Mouse (Mus musculus): ENCODE results near the gene Csf1. TPM values are rescaled to one million over a fixed set of nuclear protein-coding genes. Genes with fewer than 3 reads are reported as not detected.
"Not testable (repeated sequence)": the region's sequence is repeated elsewhere in the genome, so short reads cannot be mapped to it uniquely, and the experiment has no call there.

Gene Csf1
- polyA plus RNA-seq, 1 experiment: 8.0 TPM

DNA sequence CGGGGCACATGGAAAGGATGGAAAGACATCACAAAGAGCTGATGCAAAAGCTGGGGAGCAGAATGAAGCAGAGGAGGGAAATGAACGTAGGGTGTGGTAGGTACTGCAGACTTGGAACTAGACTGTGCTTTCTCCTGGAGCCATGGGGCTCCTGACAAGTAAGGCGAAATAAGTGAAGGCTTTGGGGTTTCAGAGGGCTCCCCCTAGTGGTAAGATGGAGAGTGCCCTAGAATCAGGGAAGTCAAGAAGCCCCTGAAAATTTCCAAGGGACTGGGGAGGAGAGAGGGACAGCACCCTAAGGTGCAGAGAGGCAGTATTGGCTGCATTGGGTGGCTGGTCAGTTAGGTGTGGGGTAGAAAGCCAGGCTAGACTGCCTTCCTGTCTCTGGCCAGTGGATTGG is 5.6 kb downstream of the Csf1 start:
- 52% methylated on average over 3 of the region's 3 CpGs for WGBS

DNA sequence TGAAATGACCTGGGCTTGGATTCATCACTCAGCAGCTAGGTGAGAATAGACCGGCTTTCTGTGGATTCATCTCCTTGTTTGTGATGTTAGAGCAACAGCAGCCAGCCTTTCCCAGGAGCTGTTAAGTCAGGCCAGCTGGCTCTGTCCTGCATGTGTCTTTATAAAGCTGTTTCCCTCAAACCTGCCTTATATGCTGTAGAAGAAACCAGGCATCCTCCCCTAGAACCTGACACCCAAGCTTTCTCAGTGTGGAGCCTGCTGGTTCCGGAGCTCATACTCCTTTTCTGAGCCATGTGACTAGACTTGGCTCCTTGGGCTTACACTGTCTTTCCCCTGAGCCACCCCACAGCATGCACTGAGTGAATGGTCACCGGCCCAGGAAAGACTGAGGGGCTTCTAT is 8.7 kb downstream of the Csf1 start:
- 35% methylated on average over 3 of the region's 3 CpGs for WGBS
- no peak for DNase-seq (ENCODE audit: low read depth, low spot score)

More for the DNA sequence above, 5.6 kb downstream of the Csf1 start:
- DNase-seq (ENCODE audit: low read depth, low spot score): peak; percentile 24

DNA sequence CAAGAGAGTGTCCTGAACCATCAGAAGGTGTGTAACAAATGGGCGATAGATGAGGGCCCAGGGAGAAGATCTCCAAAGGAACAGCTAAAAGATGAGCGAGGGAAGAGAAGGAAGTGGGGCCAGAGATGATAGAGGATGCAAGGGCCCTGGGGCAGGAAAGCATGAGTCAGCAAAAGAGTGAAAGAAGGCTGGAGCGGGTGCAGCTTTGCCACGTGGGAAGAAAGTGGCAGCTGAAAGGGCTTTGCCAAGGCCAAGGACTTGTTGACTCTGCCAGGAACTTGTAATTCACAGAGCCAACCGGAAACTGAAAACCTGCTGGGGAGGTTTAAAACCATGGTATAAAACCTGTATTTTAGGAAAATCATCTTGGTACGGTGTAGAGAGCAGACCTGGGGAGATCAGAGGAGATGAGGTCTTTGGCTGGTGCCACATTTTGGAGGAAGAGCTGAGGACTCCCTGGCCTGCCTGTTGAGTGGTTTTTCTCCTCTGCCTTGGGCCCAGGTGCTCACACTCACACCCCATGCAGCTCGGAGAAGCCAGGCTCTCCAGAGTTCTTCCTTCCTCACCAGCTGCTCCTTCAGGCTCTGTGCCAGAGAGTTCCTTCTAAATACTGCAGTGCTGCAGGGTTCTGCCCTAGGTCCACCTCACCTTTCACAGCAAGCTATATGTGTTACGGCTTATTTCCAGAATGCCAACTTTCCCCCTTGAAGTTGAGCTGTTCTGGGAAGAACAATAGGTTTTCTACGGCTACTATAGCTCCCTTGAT is 9.3 kb downstream of the Csf1 start:
- 20% methylated on average over 9 of the region's 9 CpGs for WGBS
- DNase-seq (ENCODE audit: low read depth, low spot score): peak; percentile 29

DNA sequence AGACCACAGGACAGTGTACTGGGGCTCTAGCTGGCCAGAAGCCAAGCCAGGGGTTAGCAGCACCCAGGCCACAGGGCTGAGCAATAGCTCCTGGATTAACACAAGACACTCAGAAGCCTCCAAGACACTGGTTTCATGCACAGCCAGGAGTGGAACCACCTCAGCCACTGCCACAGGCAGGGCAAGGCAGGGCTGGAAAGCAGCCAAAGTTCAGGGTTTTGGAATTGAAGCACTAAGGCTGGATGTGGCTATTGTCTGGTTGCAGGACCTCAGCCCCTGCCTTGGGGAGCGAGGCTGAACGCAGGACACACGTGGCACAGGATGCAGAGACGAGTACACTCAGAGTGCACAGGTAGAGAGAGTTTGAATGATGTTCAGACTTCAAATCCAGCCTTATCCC is 10.8 kb downstream of the Csf1 start:
- WGBS: 86% methylated on average over 4 of the region's 4 CpGs
- no peak for DNase-seq (ENCODE audit: low read depth, low spot score)

DNA sequence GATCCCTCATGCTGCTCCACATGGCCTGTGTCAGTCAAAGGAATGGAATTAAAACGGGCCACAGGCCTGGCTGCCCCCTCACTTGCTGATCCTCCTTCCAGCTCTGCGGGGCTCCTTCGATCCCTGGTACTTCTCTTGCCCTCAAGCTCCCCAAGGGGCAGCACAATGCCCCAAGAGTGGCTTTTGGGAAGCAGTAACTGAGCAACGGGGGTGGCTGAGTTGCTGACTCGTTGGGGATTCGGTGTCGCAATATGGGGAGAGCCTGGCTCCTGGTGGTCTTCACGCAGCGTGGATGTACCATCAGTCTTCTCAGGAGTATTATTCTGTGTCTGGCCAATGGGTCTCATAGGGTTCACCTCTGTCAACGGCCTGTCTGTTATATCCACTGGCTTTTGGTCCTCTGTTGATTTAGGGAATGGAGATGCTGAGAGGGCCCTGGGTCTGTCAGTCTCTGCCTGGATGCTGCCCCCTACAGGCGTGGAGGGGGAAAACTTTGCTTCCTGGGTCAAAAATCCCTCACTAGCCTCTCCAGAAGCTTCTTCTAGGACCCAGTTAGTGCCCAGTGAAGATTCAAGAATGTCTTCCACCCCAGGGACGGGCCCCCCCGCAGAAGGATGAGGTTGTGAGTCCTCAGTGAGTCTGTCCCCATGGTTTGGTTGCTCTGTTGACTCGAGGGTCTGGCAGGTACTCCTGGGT is 11.9 kb downstream of the Csf1 start:
- 83% methylated on average over 14 of the region's 14 CpGs for WGBS
- no peak for DNase-seq (ENCODE audit: low read depth, low spot score)

DNA sequence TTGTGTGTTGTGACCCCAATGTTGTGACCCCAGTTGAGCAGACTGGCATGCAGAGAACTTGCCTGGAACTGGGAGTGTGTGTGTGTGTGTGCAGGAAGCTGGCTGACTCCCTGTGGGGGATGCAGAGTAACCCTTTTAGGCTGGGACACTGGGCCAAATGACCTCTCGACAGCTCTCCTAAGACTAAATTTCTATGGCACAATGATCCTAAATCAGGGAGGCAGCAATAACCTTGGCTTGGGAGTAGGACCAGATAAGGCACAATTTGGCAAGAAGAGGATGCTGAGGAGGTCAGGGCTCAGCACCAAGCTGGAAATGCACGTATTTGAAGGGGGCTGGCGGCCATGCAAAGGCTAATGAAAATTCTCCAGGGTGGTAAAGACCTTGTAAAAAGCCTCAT is 14.2 kb downstream of the Csf1 start:
- no peak for DNase-seq (ENCODE audit: low read depth, low spot score)
- WGBS: 76% methylated on average over 3 of the region's 3 CpGs

DNA sequence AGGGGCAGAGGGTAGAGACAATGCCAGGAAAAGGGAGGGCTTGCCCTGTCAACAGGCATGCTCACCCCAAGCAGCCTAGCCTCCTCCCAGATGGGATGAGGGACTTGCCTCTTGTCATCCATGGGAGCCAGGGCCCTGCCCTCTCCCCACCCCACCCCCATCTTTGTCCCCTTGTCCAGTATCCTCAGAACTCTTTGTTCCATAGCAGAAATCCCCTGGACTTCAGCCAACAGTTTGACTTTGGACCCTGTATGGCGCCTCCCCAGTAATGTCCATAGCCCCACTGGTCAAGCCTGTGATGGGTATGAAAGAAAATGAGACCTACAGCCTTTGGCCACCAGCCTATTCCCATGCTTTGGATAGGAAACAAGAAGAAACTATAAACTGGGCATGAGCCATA is 16.6 kb downstream of the Csf1 start:
- WGBS: 83% methylated on average over 1 of the region's 1 CpGs
- DNase-seq (ENCODE audit: low read depth, low spot score): no peak

DNA sequence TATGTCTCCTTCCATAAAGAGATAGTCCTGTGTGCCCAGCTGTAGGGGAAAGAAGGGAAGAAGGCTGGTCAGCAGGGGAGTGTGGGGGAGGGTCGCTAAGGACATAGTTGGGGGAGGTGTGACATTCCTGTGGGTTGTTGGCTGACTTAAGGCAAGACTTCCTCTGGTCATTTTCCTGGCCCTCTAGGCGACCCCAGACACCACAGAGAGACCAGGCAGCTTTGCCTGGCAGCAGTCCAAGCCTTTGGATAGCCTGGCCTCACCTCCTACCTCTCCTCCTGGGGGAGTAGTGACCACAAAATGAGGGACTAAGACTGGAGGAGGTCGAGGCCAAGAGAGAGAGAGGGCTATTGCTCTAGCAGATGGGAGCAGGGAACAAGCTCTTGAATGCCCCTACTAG is 17.2 kb downstream of the Csf1 start:
- 45% methylated on average over 3 of the region's 3 CpGs for WGBS
- DNase-seq (ENCODE audit: low read depth, low spot score): no peak

DNA sequence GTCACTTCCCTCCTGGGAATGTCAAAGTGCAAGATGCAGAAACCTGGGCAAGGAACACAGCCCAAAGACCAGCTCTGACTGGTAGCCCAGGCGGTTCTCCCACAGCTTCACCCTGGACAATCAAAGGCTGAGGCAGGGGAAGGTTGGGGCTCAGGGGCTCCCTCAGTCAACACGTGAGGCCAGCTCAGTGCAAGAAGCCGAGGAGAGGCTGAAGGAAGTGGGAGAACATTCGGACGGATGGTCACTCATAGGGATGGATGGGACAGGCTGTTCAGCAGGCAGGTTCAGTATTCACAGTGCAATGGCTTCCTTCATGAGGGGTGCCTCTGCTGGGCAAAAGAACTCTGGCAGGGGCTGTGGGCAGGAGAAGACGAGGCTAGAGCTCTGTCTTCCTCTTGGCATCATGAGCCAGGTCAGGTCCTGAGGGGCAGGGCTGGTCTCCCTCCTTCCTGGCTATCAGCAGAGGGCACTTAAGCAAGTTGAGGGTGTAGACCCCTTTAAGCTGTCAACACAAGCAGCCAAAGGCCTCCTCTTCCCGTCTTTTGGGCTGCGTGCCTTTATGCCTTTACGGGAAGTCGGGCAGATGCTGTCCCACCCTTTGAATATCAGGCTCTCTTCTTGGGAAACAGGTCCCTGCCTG is 18.1 kb downstream of the Csf1 start:
- 82% methylated on average over 10 of the region's 10 CpGs for WGBS
- DNase-seq (ENCODE audit: low read depth, low spot score): no peak

DNA sequence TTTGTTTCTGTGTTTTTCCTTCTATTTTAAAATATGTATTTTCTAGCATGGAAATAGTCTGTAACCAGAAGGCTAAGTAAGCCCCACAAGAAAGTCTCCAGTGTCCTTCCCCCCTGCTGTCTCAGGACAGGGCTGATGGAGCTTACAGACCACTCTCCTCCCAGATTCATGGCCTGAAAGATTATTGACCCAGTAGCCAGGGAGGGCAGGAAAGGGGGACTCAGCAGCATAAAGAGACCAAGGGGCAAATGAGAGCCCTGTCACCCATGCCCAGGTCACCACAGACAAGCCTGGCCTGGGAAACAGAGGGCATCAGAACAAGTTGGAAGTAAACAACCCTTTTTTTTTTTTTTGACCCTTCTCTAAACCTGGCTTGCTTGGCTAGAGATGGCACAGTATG is 18.9 kb downstream of the Csf1 start:
- DNase-seq (ENCODE audit: low read depth, low spot score): no peak

DNA sequence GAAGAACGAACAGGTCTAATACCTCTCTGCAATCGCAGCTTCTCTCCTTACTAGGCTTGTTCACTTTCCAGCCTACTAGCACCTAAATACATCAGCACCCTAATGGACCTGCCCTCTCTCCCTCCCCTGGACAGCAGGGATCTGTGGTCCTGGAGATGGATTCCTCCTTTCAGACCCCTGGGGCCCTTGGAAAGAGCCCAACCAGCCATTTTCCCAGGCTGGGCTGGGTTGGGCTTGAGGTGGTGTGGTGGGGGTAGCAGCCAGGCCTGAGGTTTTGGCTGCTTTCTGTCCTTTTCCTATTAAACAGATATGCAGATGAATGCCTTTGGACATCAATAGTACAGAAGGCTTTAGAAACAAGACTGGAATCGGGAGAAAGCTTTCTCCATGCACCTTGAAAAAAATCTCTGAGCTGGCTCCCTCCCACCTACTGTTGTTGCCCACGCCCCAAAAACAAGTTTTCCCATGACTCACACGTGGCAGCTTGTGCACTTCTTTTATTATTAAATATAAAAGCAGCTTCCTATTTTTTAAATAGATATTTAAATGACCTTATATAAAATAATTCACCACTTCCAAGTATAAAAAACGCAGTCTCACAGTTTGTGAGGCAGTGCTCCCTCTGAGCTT is 19.6 kb downstream of the Csf1 start:
- DNase-seq (ENCODE audit: low read depth, low spot score): no peak
- 46% methylated on average over 6 of the region's 6 CpGs for WGBS

DNA sequence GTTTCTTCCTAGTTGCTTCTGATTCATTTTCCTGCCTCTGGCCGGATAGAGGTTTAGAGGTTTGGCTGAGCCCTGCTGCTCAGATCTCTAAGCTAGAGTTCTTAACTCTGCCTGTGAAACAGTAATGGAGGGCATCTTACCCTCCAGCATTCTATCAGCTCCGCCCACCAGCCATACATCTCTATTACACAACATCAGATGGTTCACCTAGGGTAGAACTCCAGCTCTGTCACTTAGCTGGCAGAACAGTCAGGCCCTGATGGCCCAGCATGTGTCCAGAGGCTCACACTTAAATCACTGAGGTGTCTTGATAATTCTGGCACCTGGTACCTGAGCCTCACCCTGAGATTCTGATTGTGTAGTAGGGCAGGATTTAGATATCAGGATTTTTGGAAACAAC is 20.3 kb downstream of the Csf1 start:
- no peak for DNase-seq (ENCODE audit: low read depth, low spot score)
- WGBS: 82% methylated on average over 2 of the region's 2 CpGs

DNA sequence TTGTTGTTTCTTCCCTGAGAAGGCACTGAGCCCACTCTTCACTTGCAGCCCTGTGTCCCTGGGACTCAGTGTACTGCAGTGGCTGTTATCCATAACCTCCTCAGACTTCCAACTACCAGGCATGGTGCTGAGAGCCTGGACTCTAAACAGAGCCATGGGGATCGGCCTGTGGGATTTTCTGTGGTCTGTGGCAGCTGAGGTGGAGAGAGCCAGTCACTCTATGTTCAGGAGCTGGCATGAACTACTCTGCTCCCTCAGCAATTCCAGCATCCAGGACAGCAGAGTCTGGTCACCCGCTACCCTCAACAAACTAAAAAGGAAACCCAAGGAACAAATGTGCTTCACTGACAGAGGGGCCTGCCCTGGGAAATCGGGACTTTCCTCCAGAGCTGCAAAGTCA is 20.8 kb downstream of the Csf1 start:
- no peak for DNase-seq (ENCODE audit: low read depth, low spot score)
- WGBS: 81% methylated on average over 3 of the region's 3 CpGs

DNA sequence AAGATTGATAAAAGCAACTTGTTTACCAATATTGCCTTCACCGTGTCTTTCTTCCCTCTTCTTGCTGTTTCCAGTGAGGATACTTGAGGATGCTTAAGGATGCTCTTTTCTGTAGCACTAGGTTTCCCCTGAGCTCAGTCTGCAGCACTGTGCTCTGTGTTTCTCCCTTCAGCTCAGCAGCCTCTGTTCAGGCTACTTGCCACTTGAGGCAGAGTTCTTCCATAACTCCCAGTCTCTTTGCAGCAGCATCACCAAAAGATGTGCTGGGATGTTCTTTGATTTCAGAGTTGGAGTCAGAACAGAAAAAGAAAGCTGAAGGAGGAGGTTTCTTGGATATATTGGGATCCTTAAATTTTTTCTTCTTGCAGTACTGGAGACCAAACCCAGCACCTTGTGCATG is 21.6 kb downstream of the Csf1 start:
- WGBS: 81% methylated on average over 1 of the region's 1 CpGs

DNA sequence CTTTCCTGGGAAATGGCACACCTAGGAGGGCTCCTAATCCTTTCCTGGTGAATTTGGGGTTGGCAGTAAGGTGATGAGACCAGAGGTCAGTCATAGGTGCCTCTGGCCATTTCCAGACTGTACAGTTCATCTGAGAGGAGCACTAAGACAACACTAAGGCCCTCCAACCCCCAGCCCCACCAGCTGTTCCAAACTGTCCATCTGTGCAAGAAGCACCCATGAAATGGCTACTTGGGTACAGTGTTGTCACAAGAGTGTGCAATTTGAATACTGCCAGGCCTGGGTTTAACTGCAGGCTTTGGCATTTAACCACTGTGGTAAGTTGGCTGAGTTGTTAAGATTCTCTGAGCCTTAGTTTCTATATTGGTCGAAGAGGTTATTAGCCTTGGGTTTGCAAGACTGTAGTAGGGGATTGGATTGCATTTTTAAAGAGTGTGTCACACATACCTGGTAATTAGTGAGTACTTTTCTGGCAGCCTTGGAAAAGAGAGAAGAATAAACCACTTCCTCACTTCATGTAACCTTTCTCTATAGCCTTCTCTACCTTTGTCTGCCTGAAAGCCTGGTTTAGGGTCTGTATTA is 22.6 kb downstream of the Csf1 start:
- DNase-seq (ENCODE audit: low read depth, low spot score): no peak

More for the DNA sequence above, 21.6 kb downstream of the Csf1 start:
- DNase-seq (ENCODE audit: low read depth, low spot score): no peak

DNA sequence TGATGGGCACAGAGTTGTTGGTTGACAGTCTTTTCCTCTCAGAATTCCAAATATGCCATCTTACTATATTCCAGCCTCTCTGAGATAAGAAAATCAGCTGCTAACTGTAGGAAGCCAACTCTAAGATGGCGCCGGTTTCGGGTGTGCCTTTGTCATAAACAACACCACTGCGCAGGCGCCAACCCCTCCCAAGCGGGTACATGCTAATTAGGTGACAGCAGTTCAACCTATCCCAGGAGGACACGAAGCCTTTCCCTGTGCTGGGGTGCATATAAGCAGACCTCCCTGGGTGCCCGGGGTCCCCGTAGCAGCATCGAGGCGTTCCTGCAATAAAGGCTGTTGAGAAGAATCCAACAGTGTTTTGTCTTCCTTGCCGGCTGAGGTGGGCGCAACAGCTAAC is 24.6 kb downstream of the Csf1 start:
- DNase-seq (ENCODE audit: low read depth, low spot score): not testable (repeated sequence)
- WGBS: 92% methylated on average over 13 of the region's 13 CpGs

More for the DNA sequence above, 22.6 kb downstream of the Csf1 start:
- WGBS: 59% methylated on average over 1 of the region's 1 CpGs

DNA sequence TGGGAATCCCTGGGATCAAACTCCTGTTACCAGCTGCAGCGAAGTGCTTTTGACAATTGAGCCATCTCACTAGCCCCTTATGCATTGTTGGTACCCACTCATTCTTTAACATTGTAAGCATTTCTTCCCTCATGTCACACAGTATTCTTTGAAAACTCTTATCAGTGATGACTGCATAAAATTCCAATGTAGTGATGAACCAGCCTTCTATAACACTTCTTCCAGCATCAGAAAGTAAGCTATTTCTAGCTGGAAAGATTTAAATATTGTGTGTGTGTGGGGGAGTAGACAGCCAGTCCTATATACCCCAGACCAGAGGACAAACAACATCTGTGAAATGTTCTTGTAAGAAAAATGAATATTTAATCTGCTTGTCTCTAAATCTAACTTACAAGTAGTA is 26.9 kb downstream of the Csf1 start:
- WGBS: 93% methylated on average over 1 of the region's 1 CpGs

DNA sequence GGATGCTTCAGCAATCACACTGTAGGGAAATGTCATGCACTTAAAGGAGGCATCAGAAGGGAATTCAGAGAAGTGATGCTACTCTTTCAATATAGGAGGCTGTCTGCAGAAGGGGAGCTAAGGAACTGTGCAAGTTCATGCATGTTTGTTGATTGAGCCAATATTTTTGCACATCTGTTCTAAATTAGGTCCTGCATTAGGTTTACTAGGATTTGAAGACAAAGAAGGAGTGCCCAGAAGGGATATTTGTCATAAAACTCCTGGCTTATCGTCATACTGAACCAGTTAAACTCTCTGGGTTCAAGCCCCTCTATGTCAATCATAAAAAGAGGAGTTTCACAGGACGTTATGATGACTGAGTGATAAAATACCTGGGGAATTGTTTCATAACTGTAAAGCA is 30.0 kb downstream of the Csf1 start:
- 46% methylated on average over 2 of the region's 2 CpGs for WGBS
- no peak for DNase-seq (ENCODE audit: low read depth, low spot score)

More for the DNA sequence above, 26.9 kb downstream of the Csf1 start:
- DNase-seq (ENCODE audit: low read depth, low spot score): no peak

DNA sequence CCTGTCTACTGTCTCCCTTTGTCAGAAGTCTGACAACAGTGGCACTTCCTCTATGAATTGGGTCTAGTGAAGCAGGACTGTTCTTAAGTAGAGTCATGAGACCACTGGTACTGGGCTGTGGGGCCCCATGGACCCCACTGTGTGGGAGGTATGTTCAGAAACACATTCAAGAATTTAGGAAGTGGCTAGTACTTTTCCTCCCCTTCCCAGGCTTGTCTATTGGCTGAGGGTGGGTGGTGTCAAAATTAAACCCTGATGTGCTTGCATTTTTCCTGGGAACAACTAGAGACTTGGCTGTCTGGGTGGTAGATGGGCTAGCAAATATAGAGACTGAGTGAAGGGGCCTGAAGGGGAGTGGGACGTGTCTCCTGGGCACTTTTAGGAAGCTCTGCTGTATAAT is 31.8 kb downstream of the Csf1 start:
- WGBS: 66% methylated on average over 1 of the region's 1 CpGs
- no peak for DNase-seq (ENCODE audit: low read depth, low spot score)

DNA sequence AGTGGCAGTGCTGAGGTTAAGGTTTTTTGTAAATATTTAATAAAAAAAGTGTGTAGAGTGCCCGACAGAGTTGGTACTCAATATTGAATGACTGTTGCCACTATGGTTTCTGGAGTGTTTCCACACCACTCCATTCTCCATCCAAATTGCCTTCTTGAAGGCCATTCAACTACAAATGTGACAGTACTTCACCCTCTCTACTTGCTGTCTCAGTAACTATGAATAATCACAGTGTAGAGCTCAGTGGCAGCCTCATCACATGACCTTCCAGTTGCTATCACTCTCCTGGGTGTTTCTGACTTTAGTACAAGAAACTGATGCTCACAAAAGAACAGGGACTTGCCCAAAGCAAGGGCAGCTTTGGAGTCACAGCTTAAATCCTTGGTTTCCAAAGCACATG is 44.3 kb downstream of the Csf1 start:
- DNase-seq (ENCODE audit: low read depth, low spot score): no peak
- 48% methylated on average over 1 of the region's 1 CpGs for WGBS
